Mouse (Mus musculus) heart, postnatal 0 days (tissue): ENCODE results near the gene Zfp385b.

Experiments used
- CTCF ChIP-seq: IDR thresholded peaks from 2 replicates; pipeline ENCODE4 v1.5.1; 2016; ENCODE audit warnings: antibody characterized with exemption, control low read depth, low read depth
- EP300 ChIP-seq: IDR thresholded peaks from 2 replicates; pipeline ENCODE4 v1.6.1; 2016; ENCODE audit warnings: antibody characterized with exemption, low read depth

GRCm38 (mm10) chr2:77816413-77817314 lies 2.8 kb downstream of the Zfp385b start:
- TF ChIP-seq CTCF (no peak), EP300 (no peak)
